Mouse (Mus musculus) cortical plate, adult 2 months (tissue): ENCODE measurements at regions not wholly inside any gene's neighbourhood (a gene's known extent, or its start where the extent isn't known, plus 50 kb on each side); places are given as distances from the start of the nearest gene placed in this dataset.

Experiments used
- CTCF ChIP-seq: fragments of 200-500 bp; IDR thresholded peaks from 2 replicates; pipeline ENCODE4 v1.5.1; 2011; ENCODE audit warnings: mild to moderate bottlenecking, control low read depth, low read length; ENCODE audit not compliant: insufficient read depth; ENCODE audit errors: extremely low read depth
- POLR2A ChIP-seq: fragments of 200-500 bp; IDR thresholded peaks from 2 replicates; pipeline ENCODE4 v1.6.1; 2011; ENCODE audit warnings: mild to moderate bottlenecking, low read length, control low read depth; ENCODE audit not compliant: insufficient read depth; ENCODE audit errors: extremely low read depth

DNA sequence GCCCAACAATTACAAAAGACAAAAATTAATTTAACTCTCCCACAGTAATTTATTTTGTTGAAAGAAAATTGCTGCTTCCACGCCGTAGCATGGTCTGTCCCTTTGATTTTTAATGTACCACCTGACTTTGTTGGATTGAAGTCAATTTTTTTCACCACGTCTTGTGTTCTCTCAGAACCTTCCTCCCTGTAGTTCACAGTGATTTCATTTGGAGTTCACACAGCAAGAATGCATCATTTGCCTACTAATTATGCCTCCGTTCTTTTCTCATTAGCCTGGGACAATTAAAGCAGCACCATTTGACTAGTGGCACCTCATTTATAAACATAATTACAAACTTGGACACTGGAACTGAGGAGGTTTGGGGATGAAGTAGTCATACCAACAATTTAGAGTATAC, 108.4 kb upstream of the Fam84a start:
- TF ChIP-seq POLR2A (no peak), CTCF (no peak)
